Mouse (Mus musculus) central nervous system, embryonic 14 days (tissue): ENCODE measurements around the gene Tff3. TPM values are rescaled to one million over a fixed set of nuclear protein-coding genes. Genes with fewer than 3 reads are reported as not detected.

ENCODE experiments used
- polyA plus RNA-seq: library from polyadenylated mRNA; depleted of rRNA; stranded (reverse); fragments of >200 nt; gene quantifications from 2 replicates; pipeline ENCODE4 v1.2.3, GENCODE M21; 2012; rRNA removed

Tff3 gene
- polyA plus RNA-seq: 0.96 and 1.2 TPM in 2 replicates

DNA sequence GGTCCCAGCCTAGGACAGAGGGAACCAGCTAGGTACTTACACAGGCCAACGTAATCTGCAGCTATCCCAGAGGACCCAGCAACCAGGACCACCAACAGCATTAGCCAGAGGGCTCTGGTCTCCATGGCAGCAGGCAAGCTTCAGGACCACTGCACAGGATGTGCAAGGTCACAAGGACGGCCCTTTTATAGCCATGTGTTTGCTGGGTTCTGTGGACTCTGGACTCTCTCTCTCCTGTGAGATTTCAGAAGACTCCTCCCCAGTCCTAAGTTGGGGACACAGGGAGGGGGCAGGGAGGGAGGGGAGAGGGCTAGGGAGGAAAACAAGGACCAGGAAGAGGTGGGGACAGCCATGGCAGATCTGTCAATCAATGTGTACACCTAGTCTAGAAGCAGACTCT, at the start of gene Tff3:
Gene Tff3, minus strand, starts transcription at position 195 of the 400 bp plus-strand sequence.

DNA sequence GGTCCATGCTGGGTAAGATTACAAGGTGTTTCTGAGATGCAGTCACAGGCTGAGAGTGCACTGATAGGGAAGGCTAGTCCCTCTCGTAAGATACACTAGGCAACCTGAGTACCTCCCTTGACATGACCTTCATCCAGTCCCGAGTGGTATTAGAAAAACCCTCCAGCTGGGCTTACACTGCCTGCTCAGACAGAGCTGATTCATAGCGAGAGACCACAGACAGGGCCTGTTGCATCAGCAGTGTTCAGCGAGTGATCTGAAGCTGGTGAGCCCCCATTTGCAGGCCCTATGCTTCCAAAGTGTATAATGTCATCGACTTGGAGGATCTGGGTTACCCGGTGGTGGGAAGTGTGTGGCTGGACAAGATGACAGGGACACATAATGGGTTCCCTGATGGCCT, 35.7 kb upstream of the Tff3 start, which contains the start of gene Tff1:
Gene Tff1, minus strand, starts transcription at position 151 of the 400 bp plus-strand sequence.

DNA sequence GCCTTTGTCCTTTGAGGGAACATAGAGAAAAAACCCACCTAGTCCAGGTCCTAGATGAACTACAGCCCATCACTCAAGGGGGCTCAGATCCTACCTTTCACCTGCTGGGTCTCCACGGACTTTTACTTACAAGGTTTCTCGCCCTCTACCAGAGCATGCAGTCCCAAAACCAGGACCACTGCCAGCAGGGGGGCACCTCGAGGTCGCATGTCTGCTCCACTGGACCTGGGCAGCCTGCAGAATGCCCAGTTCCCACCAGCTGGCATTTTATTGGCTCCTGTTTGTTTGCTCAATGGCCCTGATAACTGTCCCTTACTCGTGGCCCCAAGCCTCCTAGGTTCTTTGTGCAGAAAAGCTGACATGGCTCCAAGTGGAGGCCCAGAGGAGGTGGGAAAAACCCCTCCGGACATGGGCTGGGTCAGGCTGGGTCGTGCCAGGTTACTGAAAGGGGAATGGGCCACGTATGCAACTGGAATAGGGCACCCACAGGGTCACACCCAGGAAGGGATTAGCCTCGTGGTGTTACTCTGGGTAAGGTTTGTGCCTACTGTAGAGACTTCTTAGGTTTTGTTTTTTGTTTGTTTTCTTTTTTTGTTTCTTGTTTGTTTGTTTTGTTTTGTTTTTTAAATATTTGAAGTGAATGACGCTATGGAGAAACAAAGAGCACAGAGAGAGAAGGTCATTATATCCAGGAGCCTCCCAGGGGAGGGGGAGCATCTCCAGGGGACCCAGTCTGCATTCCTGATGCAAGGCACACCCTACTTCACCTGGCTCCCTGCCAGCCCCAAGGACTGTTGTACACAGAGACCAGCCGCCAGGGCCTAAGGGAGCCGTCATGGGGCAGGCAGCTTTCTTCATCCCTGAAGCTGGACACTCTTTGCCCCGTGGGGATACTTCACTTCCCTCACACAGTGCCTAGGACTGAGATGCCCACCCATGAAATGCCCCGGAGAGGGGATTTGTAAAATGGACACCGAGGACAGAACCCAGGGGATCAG, 14.9 kb upstream of the Tff3 start, which contains the start of gene Tff2:
Gene Tff2, minus strand, starts transcription at position 243 of the 998 bp plus-strand sequence.

Other genes starting within 250 kb of the Tff3 start
- gene Glp1r, start 227.8 kb downstream of the Tff3 start, polyA plus RNA-seq: 0.22 and 0.23 TPM in 2 replicates
- gene Umodl1, start 175.0 kb downstream of the Tff3 start, polyA plus RNA-seq: 0.02 TPM in 1 of 2 replicates, not detected in the other
- 6.8 and 7.3 TPM in 2 replicates for gene Abcg1, start 72.0 kb downstream of the Tff3 start, polyA plus RNA-seq
- gene Tff2, start 14.6 kb upstream of the Tff3 start, polyA plus RNA-seq: not detected in 2 replicates
- gene Tff1, start 35.6 kb upstream of the Tff3 start, polyA plus RNA-seq: not detected in 2 replicates
- 0.08 TPM in 1 of 2 replicates, not detected in the other for gene Tmprss3, start 69.3 kb upstream of the Tff3 start, polyA plus RNA-seq
- 0.01 and 0.02 TPM in 2 replicates for gene Ubash3a, start 78.2 kb upstream of the Tff3 start, polyA plus RNA-seq
- 2.0 and 2.2 TPM in 2 replicates for gene Rsph1, start 147.7 kb upstream of the Tff3 start, polyA plus RNA-seq
- 14.9 and 18.8 TPM in 2 replicates for gene Slc37a1, start 157.1 kb upstream of the Tff3 start, polyA plus RNA-seq